Mouse (Mus musculus): ENCODE results near the gene Bicdl1.
A peak's percentile ranks its signal among the peaks of the same experiment; 100 is the strongest.

Gene Bicdl1

DNA sequence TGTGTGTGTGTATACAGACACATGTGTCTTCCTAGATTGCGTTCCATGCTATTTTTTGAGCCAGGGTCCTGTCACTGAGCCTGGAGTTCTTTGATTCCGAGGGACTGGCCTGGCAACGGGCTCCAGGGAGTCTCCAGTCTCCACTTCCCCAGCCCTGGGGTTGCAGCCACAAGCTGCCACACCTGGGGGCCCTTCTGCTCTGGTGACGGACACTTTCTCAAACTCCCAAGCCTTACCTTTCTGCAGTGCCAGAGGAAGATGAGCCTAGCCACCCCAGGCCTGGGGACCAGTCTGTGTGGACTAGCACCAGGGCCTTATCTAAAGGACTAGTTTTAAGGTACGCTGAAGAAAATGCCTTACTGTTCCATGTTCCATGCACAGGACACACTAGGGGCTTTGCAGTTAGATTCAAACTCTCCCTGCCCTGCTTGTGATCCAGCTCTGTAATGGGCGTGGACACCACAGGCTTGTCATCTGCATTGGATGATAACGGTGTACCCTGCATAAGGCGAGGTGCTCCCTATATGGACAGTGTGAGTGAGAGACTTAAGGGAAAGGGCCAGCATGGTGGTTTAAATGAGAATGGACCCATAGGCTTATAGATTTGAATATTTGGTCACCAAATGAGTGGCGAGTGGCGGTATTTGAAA, 105.1 kb downstream of the Bicdl1 start:
- DNase-seq (ENCODE audit: low read depth) = no peak

DNA sequence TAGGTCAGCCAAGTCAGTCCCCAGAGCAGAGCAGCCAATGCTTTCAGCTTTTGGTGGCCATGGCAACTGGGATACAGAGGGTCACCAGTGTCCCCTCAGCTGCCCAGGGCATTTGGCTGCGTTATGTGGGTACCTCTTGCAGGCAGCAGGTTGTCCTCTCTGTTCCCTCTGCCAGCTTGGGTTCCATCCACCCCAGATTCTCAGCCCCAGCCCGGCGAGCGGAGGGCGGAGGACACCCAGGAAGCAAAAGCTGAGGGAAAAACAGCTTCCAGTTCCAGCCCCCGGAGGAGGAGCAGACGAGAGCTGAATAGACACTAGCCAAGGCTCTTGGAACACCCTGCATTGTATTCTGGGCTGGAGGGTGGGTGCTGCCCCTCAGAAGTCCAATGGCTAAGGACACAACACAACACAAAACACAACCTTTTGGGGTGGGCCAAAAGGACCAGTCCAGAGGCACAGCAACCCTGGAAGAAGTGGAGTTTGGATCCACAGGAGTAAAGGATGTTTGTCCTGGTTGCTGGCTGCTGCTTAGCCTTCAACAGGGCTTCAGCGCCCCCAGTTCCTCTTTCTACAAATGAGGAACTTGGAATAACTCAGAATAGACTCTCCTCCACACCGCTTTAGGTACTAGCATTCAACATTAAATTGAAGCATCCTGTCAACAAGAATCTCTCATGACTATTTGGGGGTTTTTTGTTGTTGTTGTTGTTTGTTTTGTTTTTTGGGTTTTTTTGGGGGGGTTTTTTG, 107.6 kb downstream of the Bicdl1 start:
- peak; percentile 35 for DNase-seq (ENCODE audit: low read depth)

DNA sequence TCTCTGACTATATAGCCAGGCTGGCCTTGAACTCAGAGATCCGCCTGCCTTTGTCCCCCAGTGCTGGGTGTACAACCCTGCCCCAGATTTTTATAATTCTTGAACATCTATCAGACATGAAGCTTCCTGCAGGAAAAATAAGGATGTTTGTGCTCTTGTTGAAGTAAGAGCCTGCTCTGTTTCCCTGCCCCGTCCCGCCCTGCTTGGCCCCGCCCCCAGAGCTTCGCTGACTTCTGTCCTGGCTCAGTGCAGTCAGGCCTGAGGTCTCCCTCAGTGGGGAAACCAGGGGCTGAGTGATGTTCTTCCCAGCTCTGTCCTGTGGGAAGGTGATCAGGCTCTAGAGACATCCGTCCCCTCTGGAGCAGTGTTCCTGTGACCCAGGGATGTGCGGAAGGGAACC, 108.7 kb downstream of the Bicdl1 start:
- DNase-seq (ENCODE audit: low read depth) = no peak

DNA sequence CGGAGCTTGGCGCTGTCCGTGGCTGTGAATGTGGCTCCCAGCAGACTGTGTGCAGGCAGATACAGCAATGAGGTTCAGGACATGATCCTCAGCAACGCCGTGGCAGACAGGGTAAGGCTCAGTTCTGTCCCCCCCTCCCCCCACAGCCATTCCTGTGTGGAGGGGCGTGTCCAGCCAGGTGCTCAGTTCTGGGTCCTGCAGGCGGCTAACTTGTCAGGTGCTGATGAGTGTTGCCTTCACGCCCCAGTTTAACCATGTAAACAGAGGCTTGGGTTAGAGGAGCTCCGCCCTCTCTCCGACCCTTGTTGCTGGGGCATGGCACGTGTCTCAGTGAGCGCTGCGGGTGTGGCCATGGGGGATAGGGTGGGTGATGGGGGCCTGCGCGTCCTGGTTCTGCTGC, 111.7 kb downstream of the Bicdl1 start:
- no peak for DNase-seq (ENCODE audit: low read depth)

DNA sequence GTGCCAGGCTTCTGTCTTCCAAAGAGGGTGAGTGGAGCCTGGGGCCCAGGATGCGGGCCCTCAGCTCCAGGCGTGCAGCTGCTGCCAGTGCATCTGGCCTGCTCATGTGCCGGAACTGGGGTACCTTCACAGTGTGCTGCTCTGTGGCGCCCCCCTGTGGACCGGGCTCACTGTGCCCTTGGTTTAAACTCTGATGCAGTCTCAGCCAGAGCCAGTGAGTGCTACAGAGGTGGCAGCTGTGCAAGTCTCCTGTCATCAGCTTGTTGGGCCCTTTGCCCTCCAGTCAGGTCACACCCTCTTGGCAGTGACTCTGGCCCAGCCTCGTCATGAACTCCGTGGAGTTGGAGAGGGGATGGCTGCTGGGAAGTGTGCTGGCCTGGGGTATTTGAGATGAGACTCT, 116.5 kb downstream of the Bicdl1 start:
- DNase-seq (ENCODE audit: low read depth) = peak; percentile 48

DNA sequence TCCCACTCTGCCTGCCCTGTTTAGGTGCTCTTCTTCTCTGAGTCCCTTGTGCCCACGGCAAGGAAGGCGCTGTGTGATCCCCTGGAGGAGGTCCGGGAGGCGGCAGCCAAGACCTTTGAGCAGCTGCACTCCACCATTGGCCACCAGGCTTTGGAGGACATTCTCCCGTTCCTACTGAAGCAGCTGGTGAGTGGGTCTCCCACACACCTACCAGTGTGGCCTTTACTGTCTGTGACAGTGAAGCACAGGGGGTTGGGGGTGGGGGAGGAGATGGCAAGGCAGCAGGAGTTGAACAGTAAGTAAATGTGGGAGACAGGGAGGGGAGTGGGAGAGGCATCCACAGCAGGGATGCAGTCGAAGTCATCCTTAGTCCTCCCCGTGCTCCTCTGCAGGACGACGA, 118.1 kb downstream of the Bicdl1 start:
- DNase-seq (ENCODE audit: low read depth) = no peak

DNA sequence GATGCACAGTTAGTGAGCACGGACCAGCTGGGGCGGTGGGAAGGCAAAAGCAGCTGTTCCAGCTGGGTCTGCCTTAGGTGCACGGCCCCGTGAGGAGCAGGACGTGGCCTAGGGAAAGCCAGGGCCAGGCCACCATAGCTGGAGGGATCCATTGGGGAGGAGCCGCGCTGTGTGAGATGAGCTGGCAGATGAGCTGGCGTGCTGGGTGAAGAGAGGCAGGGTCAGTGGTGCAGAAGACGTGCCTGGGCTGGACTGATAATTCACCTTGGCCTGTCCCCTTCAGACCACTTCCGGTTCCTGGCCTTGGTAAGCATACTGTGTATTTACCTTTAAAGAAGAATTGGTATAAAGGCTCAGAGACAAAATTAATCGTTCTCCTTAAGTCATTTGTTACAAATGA, 119.9 kb downstream of the Bicdl1 start:
- DNase-seq (ENCODE audit: low read depth) = no peak

DNA sequence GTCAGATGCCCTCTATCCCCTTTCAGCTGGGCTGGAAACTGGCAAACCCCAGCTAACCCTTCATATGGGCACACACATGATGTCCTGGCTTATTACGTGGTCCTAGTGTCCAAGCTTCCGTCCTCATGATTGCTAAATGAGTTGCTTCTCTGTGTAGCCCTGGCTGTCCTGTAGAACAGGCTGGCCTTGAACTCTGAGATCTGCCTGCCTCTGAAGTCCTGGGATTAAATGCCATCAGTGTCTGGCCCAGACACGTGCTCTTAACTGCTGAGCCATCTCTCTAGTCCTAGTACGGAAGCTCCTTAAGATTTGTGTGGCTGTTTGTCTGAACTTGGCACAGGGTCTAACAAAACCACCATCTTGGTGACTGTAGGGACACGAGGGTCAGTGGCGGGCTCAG, 127.9 kb downstream of the Bicdl1 start:
- DNase-seq (ENCODE audit: low read depth) = no peak

All from c-Kit-positive CD71-negative TER-119-negative erythroid progenitor cells, embryonic 14.5 days (primary cell).